Mouse (Mus musculus) limb, embryonic 12.5 days (tissue): ENCODE measurements around the gene Rell1. TPM values are rescaled to one million over a fixed set of nuclear protein-coding genes. Genes with fewer than 3 reads are reported as not detected.

Experiments
- ATAC-seq: fragments of 200-750 bp; cut with Nextera tagmentation; 2 replicates; pipeline ENCODE4 v1.8.0; 2017; ENCODE audit warnings: low read depth, moderate TSS enrichment; ENCODE audit not compliant: insufficient number of reproducible peaks, insufficient read depth, low FRiP score, low TSS enrichment
- H3K27ac ChIP-seq: fragments of 300-500 bp; sonication (generic); 2 replicates; pipeline ENCODE4 v1.5.1; 2016; ENCODE audit warnings: mild to moderate bottlenecking, moderate library complexity
- H3K27me3 ChIP-seq: fragments of 300-500 bp; sonication (generic); 2 replicates; pipeline ENCODE4 v1.6.1; 2016; ENCODE audit warnings: mild to moderate bottlenecking, moderate library complexity
- H3K36me3 ChIP-seq: fragments of 300-500 bp; sonication (generic); 2 replicates; pipeline ENCODE4 v1.6.1; 2016; ENCODE audit warnings: mild to moderate bottlenecking, moderate library complexity
- H3K4me1 ChIP-seq: fragments of 300-500 bp; sonication (generic); replicated peaks from 2 replicates; pipeline ENCODE4 v1.6.1; 2016
- H3K4me2 ChIP-seq: fragments of 300-500 bp; sonication (generic); 2 replicates; pipeline ENCODE4 v1.6.1; 2016; ENCODE audit warnings: mild to moderate bottlenecking, moderate library complexity
- H3K4me3 ChIP-seq: fragments of 300-500 bp; sonication (generic); replicated peaks from 2 replicates; pipeline ENCODE4 v1.5.1; 2016; ENCODE audit warnings: mild to moderate bottlenecking
- H3K9ac ChIP-seq: fragments of 300-500 bp; sonication (generic); replicated peaks from 2 replicates; pipeline ENCODE4 v1.6.1; 2016; ENCODE audit warnings: mild to moderate bottlenecking, moderate library complexity
- H3K9me3 ChIP-seq: fragments of 300-500 bp; sonication (generic); 2 replicates; pipeline ENCODE4 v1.6.1; 2016; ENCODE audit warnings: mild to moderate bottlenecking, moderate library complexity
- WGBS: fragments of 180-500 bp; shearing (Covaris S2); methylation state at CpG from one replicate; pipeline ENCODE4 v1.1.7; 2016; 5-methylcytosine and 5-hydroxymethylcytosine counted together
- polyA plus RNA-seq: library from polyadenylated mRNA; unstranded; fragments of >200 nt; fragmentation: Nextera tagmentation; extraction: Ambion mirVana; gene quantifications from 2 replicates; pipeline ENCODE4 v1.2.1, GENCODE M21; 2016

The Rell1 gene
- polyA plus RNA-seq, 1 experiment from 2014 or later = 18.1 TPM

GRCm38 (mm10) chr5:63952039-63952438 is 16.7 kb downstream of the Rell1 start:
- Histone ChIP-seq H3K9me3 (no peaks in the 10 kb centered on the region), H3K4me2 (no peak overlapping the region), H3K4me1 (peaks cover 8% of the 10 kb centered on the region), H3K4me3 (no peak overlapping the region), H3K27ac (no peak overlapping the region), H3K27me3 (no peaks in the 10 kb centered on the region), H3K9ac (no peak overlapping the region), H3K36me3 (no peaks in the 10 kb centered on the region)
- ATAC-seq = no peak
- WGBS = 74% methylated on average over 6 of the region's 6 CpGs

GRCm38 (mm10) chr5:63951421-63951911 is 17.2 kb downstream of the Rell1 start:
- 83% methylated on average over 11 of the region's 11 CpGs for WGBS
- no peak for ATAC-seq
- Histone ChIP-seq H3K4me3 (no peak overlapping the region), H3K9ac (no peak overlapping the region), H3K27ac (0 out of 2 replicates have a peak overlapping the region, but pooled peaks have one; percentile 7), H3K36me3 (no peaks in the 10 kb centered on the region), H3K27me3 (no peaks in the 10 kb centered on the region), H3K4me2 (no peak overlapping the region), H3K9me3 (no peaks in the 10 kb centered on the region), H3K4me1 (peaks cover 6% of the 10 kb centered on the region)

GRCm38 (mm10) chr5:63949195-63949594 is 19.5 kb downstream of the Rell1 start:
- H3K27ac ChIP-seq = no peak overlapping the region
- no peak overlapping the region for H3K4me2 ChIP-seq
- no peaks in the 10 kb centered on the region for H3K9me3 ChIP-seq
- H3K27me3 ChIP-seq = no peaks in the 10 kb centered on the region
- peaks cover 6% of the 10 kb centered on the region for H3K4me1 ChIP-seq
- H3K4me3 ChIP-seq = no peak overlapping the region
- no peak overlapping the region for H3K9ac ChIP-seq
- no peaks in the 10 kb centered on the region for H3K36me3 ChIP-seq
- no peak for ATAC-seq
- 43% methylated on average over 3 of the region's 3 CpGs for WGBS

GRCm38 (mm10) chr5:63947526-63947925 is 21.2 kb downstream of the Rell1 start:
- Histone ChIP-seq H3K4me2 (no peak overlapping the region), H3K4me1 (peaks cover 6% of the 10 kb centered on the region), H3K4me3 (no peak overlapping the region), H3K36me3 (no peaks in the 10 kb centered on the region), H3K27me3 (no peaks in the 10 kb centered on the region), H3K9me3 (no peaks in the 10 kb centered on the region), H3K9ac (no peak overlapping the region), H3K27ac (no peak overlapping the region)
- 76% methylated on average over 8 of the region's 8 CpGs for WGBS
- ATAC-seq = no peak

DNA sequence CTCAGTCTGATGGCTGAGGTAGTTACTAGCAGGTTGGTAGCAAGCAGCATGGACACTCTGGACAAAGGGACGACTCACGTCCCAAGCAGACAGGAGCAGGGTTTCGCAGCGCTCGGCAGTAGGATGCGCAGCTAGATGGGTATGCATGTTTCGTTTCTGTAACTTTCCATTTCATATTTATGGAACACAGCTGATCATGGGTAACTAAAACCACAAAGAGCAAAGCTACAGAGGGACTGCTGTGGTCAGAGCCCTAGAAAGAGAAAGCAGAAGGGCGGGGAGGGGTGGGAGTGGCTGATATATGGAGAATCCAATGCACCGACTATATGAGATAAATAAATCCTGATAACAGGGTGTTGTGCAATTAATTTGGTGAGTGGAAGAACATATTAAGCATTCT is 25.4 kb downstream of the Rell1 start:
- no peak for ATAC-seq
- 91% methylated on average over 9 of the region's 9 CpGs for WGBS
- Histone ChIP-seq H3K9me3 (no peaks in the 10 kb centered on the region), H3K9ac (no peak overlapping the region), H3K36me3 (no peaks in the 10 kb centered on the region), H3K4me3 (no peak overlapping the region), H3K27ac (no peak overlapping the region), H3K4me2 (no peak overlapping the region), H3K27me3 (no peaks in the 10 kb centered on the region), H3K4me1 (no peaks in the 10 kb centered on the region)

- H3K9ac ChIP-seq = no peak overlapping the region
- H3K27ac ChIP-seq = no peak overlapping the region
- no peaks in the 10 kb centered on the region for H3K9me3 ChIP-seq
- no peaks in the 10 kb centered on the region for H3K36me3 ChIP-seq
- H3K4me3 ChIP-seq = no peak overlapping the region
- no peak overlapping the region for H3K4me2 ChIP-seq
- 75% methylated on average over 5 of the region's 5 CpGs for WGBS
- no peaks in the 10 kb centered on the region for H3K4me1 ChIP-seq
- H3K27me3 ChIP-seq = no peaks in the 10 kb centered on the region
- no peak for ATAC-seq
Observed at GRCm38 (mm10) chr5:63941891-63942290, 26.8 kb downstream of the Rell1 start.

DNA sequence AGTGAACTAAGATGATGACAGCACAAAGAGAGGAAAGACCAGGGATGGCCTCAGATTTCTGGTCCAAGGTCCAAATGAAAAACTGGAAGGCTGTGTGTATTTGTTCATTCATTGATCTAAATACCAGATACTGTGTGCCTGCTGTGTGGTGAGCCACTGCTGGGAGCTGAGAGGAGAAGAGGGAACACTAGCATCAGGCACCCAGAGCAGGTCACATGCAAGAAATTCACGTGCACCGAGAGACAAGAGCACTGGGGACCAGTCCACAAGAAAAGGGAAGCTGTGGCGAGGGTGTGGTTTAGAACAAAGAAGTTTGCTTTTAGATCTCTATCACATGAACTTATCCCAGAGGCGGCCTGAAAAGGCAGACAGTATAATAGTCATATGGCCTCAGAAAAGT is 30.1 kb downstream of the Rell1 start:
- ATAC-seq = no peak
- WGBS = 89% methylated on average over 4 of the region's 4 CpGs
- Histone ChIP-seq H3K4me1 (no peaks in the 10 kb centered on the region), H3K9ac (no peak overlapping the region), H3K4me3 (no peak overlapping the region), H3K4me2 (no peak overlapping the region), H3K27ac (no peak overlapping the region), H3K36me3 (peaks cover 17% of the 10 kb centered on the region), H3K27me3 (no peaks in the 10 kb centered on the region), H3K9me3 (no peaks in the 10 kb centered on the region)

GRCm38 (mm10) chr5:63936740-63937139 is 32.0 kb downstream of the Rell1 start:
- ATAC-seq = no peak
- no peaks in the 10 kb centered on the region for H3K27me3 ChIP-seq
- no peak overlapping the region for H3K4me2 ChIP-seq
- WGBS = 71% methylated on average over 6 of the region's 6 CpGs
- H3K9ac ChIP-seq = no peak overlapping the region
- peaks cover 17% of the 10 kb centered on the region for H3K36me3 ChIP-seq
- no peaks in the 10 kb centered on the region for H3K9me3 ChIP-seq
- no peak overlapping the region for H3K4me3 ChIP-seq
- H3K27ac ChIP-seq = no peak overlapping the region
- peaks cover 5% of the 10 kb centered on the region for H3K4me1 ChIP-seq

DNA sequence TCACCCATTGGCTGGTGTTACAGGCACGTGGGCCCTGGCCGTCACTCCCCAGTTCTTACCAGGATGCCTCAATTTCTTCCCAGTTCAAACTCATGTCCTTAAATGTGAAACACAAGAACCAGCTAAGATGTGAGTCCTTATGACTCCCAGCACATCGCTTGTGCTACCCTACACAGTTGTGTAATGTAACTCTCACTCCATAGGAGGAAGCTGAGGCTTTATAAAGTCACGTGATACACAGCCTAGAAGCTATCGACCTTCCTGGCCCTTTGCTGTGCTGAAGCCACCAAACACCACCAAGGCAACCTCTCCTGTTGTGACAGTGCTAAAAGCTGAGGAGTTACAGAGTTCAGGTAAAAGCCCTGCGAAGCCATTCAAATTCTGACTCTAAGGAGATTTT is 33.1 kb downstream of the Rell1 start:
- 88% methylated on average over 6 of the region's 6 CpGs for WGBS
- no peak for ATAC-seq
- Histone ChIP-seq H3K9ac (no peak overlapping the region), H3K4me2 (no peak overlapping the region), H3K27me3 (no peaks in the 10 kb centered on the region), H3K27ac (no peak overlapping the region), H3K4me1 (peaks cover 5% of the 10 kb centered on the region), H3K36me3 (peaks cover 17% of the 10 kb centered on the region), H3K4me3 (no peak overlapping the region), H3K9me3 (no peaks in the 10 kb centered on the region)

DNA sequence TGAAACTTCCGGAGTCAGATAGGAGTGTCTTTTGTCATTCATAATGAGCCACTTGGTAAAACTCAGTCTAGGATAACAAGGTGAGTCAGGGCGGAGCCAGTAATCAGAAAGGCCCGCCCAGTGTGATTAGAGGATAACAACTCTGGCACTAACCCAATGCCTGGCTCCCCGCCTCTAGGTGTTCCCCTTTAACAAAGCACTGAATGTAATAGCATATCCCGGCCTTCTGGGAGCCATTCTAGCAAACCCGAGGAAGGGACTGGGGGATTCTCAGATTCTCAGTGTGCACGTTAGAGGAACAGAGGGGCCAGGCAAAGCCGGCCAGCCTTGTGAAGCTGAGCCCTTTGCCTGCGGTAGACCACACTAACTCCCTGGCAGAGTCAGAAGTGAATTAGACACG is 35.9 kb downstream of the Rell1 start:
- no peak overlapping the region for H3K4me2 ChIP-seq
- H3K4me1 ChIP-seq = peaks cover 5% of the 10 kb centered on the region
- H3K27me3 ChIP-seq = no peaks in the 10 kb centered on the region
- ATAC-seq = no peak
- H3K27ac ChIP-seq = no peak overlapping the region
- peaks cover 37% of the 10 kb centered on the region for H3K36me3 ChIP-seq
- no peaks in the 10 kb centered on the region for H3K9me3 ChIP-seq
- no peak overlapping the region for H3K4me3 ChIP-seq
- WGBS = 46% methylated on average over 10 of the region's 10 CpGs
- no peak overlapping the region for H3K9ac ChIP-seq

DNA sequence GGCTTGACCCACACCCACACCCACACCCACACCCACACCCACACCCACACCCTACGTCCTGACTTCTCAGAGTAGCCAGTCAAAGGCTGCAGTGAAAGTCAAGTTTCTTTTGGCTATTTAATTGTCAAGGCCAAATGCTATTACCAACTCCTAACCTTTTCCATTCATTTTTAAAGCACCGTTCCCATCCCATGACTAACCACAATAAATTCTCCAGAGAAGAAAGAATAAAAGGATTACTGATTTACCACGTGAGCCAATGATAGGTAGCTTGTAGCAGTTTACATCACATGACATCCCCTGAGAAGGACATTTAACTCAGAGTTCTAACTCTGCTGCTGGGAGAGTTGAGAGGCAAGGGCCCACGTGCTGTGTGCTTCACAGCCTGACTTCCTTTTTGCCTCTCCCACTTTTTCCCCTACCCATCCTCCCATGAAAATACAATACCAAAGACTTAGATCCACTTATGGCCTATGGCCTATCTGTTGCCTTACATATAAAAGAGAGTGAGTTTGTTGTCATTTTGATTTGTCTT is 37.8 kb downstream of the Rell1 start:
- Histone ChIP-seq H3K4me2 (no peak overlapping the region), H3K36me3 (peaks cover 39% of the 10 kb centered on the region), H3K4me3 (no peak overlapping the region), H3K4me1 (peaks cover 7% of the 10 kb centered on the region), H3K27ac (no peak overlapping the region), H3K27me3 (no peaks in the 10 kb centered on the region), H3K9me3 (no peaks in the 10 kb centered on the region), H3K9ac (no peak overlapping the region)
- ATAC-seq = no peak
- WGBS = 75% methylated on average over 4 of the region's 4 CpGs

- Histone ChIP-seq H3K4me2 (no peak overlapping the region), H3K27me3 (no peaks in the 10 kb centered on the region), H3K36me3 (peaks cover 39% of the 10 kb centered on the region), H3K27ac (no peak overlapping the region), H3K4me1 (0 out of 2 replicates have a peak, but pooled peaks cover 2% of the 10 kb centered on the region), H3K9me3 (no peaks in the 10 kb centered on the region), H3K4me3 (no peak overlapping the region), H3K9ac (no peak overlapping the region)
- WGBS = 91% methylated on average over 14 of the region's 14 CpGs
- no peak for ATAC-seq
Observed at GRCm38 (mm10) chr5:63925035-63925628, 43.6 kb downstream of the Rell1 start.
